Mouse (Mus musculus) cerebellum, postnatal 14 days (tissue): ENCODE results near the gene Zg16.
"Not testable (repeated sequence)": the region's sequence is repeated elsewhere in the genome, so short reads cannot be mapped to it uniquely, and the experiment has no call there.

ENCODE experiments used
- DNase-seq, 2 experiments: peaks; one replicate each; pipeline ENCODE4 v3.0.0; 2021; ENCODE audit warnings: mixed read lengths in 2 of 2

Zg16 gene

DNA sequence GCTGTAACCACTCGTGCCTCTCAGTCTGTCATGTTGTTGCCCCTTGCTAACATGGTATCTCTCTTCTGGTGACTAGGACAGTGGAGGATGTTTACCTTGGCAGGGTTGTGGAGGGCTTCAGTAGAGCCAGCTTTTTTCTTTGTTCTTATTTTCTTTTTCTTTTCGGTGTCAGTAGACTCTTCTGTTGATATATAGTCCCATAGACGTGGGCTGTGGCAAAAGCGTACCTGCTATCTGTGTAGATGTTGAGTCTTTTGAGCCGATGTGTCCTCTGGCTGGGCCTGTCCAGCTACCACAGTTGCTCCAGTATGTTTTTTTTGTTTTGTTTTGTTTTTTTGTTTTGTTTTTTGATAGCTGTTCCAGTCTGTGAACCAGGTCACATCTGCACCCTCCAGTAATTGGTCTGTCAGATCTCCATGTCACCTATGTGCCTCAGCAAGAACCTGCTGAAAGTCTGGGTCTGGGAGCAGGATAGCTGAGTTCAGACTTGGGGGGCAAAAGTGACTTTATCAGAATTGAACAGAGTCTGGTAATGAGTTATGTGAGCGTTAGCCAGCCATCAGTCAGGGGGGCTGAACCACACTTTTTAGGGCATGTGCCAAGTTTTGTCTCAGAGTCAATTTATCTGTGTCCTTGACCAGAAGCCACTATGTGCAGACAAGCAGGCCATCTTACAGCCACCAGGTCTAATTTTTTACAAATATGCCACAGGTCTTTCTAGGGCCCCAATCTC lies at the start of gene Zg16:
Gene Zg16 (minus strand): TSS at position 51 of the 733 bp plus-strand sequence.
- not testable (repeated sequence) for DNase-seq

GRCm38 (mm10) chr7:127136181-127137071 lies 49.3 kb upstream of the Zg16 start:
- no peak for DNase-seq

- DNase-seq: no peak
These were observed 47.8 kb upstream of the Zg16 start for GRCm38 (mm10) chr7:127134821-127135447.

- no peak for DNase-seq
These were observed 46.0 kb upstream of the Zg16 start for GRCm38 (mm10) chr7:127133125-127133524.

DNA sequence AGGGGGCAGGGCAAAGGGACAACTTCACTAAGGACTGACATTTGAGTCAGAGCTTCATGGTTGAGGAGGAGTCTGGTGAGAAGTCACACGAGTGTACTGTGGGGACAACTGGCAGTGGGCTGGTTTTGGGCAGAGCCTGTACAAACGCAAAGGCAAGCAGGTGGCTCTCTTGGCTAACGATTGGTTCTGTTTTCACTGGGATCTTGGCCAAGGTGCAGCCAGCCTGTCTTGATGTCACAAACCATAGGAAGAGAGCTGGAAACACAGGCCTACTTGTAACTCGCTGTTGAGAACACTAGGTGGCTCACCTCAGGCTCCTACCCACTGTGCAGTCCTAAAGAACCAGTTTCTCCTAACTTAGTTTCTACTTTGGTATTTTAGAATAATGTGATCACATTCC lies 42.5 kb upstream of the Zg16 start:
- DNase-seq: peak; percentile 79 to 82

- DNase-seq: no peak
These were observed 34.8 kb upstream of the Zg16 start, which contains the start of gene Qprt for GRCm38 (mm10) chr7:127121911-127122270. Gene Qprt (minus strand): TSS chr7:127122226.

- DNase-seq: no peak
These were observed 34.2 kb upstream of the Zg16 start for GRCm38 (mm10) chr7:127121061-127121910.

GRCm38 (mm10) chr7:127118671-127119445 lies 31.7 kb upstream of the Zg16 start:
- DNase-seq: no peak

- DNase-seq: peak in 1 of 2 experiments; percentile 35
These were observed 30.8 kb upstream of the Zg16 start for GRCm38 (mm10) chr7:127117948-127118347.

DNA sequence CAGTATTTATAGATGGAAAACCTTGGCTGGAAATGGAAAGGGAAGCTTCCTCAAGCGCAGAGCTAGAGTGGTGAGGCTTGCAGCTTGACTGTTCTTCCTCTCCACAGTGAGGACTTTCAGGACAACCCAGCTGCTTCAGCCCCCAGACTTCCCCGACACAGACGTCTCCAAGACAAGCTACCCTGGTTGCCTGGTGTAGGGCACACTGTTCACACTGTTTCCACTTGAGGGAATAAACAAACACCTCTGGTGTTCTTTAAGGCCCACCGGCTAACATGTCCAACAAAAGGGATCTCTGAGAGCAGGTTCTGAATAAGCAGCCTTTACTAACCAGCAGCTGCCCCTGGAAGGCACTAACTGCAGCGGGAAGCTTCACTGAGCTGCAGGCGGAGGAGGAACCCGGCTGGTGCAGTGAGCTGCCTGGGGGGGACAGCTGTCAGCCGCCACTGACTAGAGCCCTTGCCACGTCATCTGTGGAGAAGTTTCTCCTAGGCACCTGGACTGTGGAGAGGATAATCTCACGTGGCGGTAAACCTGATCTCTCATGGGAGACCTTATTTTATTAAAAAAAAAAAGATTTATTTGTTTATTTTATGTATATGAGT lies 29.3 kb upstream of the Zg16 start:
- no peak for DNase-seq

DNA sequence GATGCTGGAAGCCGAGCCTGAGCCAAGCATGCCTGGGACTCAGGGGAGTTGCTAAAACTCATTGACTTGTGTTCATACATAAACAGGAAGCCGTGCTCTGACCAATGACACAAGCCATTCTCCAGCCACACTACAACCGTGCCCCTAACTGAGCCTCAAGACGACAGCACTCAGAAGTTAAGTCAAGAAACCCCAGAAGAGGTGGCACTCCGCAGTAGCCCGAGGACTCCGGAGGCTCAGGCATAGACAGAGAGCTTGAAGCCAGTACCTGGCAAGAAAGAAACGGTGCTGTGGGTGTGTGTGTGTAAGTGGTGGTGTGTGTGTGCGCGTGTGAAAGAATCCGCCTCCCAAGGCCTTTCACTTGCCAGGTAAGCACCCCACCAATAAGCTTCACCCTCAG lies 27.8 kb upstream of the Zg16 start:
- DNase-seq: no peak

DNA sequence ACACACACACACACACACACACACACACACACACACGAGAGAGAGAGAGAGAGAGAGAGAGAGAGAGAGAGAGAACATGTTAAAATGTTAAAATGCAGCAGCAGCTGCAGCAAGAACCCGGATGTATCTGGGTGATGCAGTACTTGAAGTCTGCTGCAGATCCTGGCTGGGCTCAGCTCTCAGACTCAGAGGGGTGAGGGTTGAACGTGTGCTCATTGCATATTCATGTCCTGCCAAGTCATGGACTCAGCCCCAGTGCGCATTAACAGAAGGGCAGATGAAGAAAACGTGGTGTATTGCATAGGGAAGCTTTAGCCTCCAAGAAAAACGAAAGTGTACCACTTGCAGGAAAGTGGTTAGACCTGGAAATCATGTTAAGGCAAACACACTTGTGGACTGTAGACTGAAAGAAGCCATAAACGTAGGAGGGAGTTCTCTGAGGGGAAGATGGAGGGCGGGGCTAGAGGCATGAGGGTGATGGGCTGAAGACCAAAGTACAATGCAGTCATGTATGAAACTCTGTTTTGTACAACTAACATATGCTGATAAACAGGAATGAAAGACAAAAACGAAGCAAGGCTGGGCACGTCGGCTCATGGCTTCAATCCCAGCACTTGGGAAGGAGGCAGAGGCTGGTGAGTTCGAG lies 26.6 kb upstream of the Zg16 start:
- no peak for DNase-seq

DNA sequence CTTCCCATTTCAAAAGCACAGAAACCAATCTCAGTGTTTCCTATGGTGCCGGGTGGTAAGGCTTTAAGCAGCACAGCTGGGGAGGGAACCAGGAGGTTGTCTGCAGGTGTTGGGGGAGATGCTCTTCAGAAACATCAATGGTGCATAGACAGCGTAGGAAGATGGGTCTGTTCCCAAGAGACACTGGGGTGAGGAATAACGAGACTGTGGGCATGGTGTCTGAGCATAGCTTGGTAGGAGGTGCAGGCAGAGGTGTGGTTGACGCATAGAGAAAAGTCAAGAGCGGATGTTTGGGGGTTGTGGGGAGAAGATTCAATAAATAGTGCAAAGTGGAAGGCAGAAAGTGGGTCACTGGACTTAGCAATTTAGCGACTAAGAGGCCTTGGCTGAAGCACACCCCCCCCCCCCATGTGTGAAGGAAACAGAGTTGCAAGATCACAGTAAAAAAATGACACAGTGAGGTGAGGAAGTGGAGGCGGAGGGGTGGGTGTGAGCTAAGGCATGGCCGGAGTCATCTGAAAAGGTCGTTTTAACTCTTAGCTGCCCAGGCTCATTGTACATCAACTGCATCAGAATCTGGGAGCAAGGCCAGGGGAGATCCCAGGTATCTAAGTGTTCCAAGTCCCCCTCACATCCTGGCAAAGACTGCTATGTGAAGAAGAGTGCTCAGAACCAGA lies 25.9 kb upstream of the Zg16 start:
- DNase-seq: no peak

DNA sequence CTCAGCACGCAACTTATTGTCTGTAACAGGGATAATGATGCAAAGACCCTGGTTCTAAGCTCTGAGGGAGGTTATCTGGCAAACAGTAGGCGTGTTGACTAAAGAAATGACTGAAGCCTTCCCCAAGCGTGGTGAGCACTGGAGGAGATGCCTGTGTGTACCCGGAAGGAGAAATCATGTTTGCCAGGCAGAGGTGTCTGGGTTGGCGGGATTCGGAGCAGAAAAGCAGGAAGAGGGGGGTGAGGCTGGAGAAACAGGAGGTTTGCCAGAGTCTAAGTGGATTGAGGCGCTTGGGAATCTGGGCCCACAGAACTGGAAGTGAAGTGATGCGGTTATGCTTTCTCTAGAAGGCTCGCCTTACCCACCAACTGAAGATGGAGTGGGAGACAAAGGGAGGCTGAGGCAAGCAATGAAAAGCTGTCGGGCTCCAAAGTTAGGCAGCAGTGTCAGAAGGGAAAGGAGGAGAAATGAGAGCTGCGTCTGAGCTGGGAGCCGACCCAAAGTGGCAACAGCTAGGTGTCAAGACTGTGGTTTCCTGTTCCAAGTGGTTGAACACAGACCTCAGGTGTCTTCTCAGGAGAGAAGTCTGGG lies 25.2 kb upstream of the Zg16 start:
- DNase-seq: no peak

DNA sequence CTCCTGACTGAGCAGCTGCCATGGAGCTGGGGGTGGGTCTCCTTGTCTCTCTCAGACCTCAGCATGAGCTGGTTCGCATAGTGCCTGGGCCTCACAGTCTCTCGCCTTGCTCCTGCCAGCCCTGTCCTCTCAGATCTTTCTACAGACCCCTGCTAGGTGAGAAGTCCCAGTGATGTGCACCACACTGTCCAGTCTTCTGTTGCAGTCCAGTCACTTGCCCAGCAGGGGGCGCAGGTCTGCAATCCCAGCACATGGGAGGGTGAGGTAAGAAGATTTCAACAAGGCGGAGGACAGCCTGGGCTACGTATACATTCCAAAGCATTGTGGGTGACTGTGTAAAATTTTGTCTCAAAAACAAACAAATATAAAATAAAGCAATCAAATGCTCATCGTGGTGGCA lies 24.3 kb upstream of the Zg16 start:
- DNase-seq: peak; percentile 58 to 73

DNA sequence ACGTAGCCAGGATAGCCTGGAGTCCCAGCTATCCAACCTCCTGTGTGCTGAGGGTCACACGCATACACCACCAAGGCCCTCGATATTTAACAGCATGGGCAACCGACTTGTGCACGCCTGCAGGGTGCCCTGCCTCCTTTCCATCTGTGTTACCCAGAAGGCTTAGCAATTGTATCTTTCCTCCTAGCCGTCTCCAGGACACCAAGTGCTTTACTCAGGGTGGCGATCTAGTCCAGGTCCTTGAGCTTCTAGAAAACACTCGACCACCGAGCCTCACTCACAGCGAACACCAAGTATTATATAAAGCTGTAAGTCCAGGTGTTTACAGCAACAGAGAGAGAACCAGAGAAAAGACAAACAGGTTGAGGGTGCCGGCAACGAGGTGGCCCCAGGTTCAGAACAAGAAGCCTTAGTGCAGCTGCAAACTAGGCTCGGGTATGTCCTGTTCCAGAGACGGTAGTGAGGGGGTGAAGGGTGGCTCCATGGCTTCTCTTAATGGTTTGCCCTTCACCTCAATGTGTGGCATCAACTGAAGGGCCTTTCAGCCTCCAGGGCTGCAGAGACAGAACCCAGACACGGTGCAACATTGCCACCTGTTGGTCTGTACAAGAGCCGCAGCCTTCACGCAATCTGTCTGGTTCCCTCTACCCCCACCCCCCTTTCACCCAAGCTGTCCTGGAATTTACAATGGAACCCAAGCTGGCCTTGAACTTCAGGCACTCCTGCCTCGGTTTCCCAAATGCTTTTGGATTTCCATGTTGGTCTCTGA lies 23.3 kb upstream of the Zg16 start:
- DNase-seq: peak; percentile 92 to 93

- DNase-seq: peak; percentile 35
These were observed 18.4 kb upstream of the Zg16 start for GRCm38 (mm10) chr7:127105551-127105950.

DNA sequence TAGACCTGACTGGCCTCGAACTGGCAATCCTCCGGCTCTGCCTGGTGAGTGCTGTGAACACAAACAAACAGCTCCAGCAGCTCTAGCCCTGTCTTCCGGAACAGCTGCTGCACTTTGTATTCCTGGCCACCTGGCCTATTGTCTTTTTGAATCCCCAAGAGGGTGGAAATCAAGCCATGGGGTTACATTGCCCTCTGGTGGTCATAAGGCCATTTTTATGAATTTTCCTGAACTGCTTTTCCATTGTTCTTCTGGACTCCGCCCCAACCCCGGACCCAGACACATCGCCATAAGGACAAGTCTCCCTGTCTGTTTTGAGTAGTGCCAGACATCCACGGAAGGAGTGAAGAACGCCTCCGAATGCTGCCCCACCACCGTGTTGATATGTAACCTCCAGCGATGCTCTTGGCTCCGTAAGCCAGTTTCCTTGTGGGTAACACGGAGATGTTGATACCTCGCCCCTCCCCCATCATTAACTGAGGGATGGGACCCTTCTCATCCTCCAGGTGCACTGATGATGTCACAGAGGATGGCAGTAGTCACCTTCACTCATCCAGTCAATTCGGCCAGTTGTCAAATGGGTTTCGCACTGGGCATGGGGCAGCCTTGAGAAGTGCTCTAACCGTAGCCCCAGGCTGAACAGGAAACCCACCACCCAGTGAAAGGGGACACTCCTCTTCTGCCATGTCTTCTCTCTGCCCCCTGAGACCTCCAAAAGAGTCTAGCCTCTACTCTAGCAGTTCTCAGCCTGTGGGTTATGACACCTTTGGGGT lies 17.6 kb upstream of the Zg16 start:
- peak; percentile 90 to 91 for DNase-seq
